13 mouse cellular contexts compared by ENCODE assay signal in the genomic region with DNA sequence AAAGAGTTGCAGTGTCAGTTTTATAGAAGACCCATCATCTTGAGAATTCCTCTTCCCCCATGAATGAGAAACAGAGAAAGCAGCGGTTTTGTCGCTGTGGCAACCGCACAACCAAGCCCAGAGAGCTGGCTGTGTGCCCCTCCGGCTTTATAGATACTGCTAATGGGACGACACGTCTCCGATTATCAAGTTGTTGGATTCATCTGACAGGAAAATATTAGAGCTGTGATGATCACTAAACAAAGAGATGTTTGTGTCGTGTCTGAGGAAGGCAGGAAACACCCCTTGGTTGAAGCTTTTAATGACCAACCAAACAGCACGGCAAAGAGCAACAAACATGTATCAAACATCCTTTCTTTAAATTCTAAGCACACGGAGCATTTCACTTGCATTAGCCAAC. TPM values are rescaled to one million over a fixed set of nuclear protein-coding genes. Genes with fewer than 3 reads are reported as not detected.
DNase-seq lines count a peak whose midpoint lies in the region; ATAC-seq and TF ChIP-seq lines count a peak whose summit lies in the region.
"Had no signal": no experiment of that assay in that cellular context is flagged by ENCODE, and none has a peak within 500 bp of the region (broad histone marks: within the 10 kb centered on the region; RNA-seq: fewer than 3 reads in every experiment).

No protein-coding gene starts in this region.

- H3K4me2 ChIP-seq in forebrain, embryonic 15.5 days (replicated peaks) = peak overlapping the region; percentile 42
- H3K4me2 ChIP-seq: liver, embryonic 13.5 days had no signal

- H3K27me3 ChIP-seq in forebrain, embryonic 15.5 days = no peaks in the 10 kb centered on the region
- H3K27me3 ChIP-seq: liver, embryonic 13.5 days had no signal

- DNase-seq in left cerebral cortex, postnatal 25 days (ENCODE audit: low spot score in 2 of 2) = peak; percentile 19 to 36
- DNase-seq in left cerebral cortex, postnatal 36 days (ENCODE audit: low spot score in 2 of 2) = no peak
- peak; percentile 36 to 64 for DNase-seq in layer of hippocampus, postnatal 10 days (ENCODE audit: low spot score in 2 of 2)
- DNase-seq in retina, postnatal 7 days (ENCODE audit: low read depth, low spot score) = peak; percentile 13
- no peak for DNase-seq in urinary bladder, postnatal 36 days (ENCODE audit: low spot score in 2 of 2)
- no peak for DNase-seq in lung, adult 2 months
- DNase-seq: cerebellum, adult 18-20 months; kidney, adult 2 months; liver, embryonic 13.5 days; spleen, adult 18-20 months; thymus, postnatal 14 days had no signal

- 2% methylated on average over 10 of the region's 10 CpGs for WGBS in forebrain, embryonic 15.5 days
- WGBS in lung, adult 2 months = 34% methylated on average over 10 of the region's 10 CpGs

- H3K9me3 ChIP-seq in forebrain, embryonic 15.5 days = no peaks in the 10 kb centered on the region
- H3K9me3 ChIP-seq: liver, embryonic 13.5 days had no signal

- 0 out of 2 replicates have a peak overlapping the region, but pooled peaks have one; percentile 17 for H3K9ac ChIP-seq in forebrain, embryonic 15.5 days (replicated peaks)
- H3K9ac ChIP-seq: liver, embryonic 13.5 days had no signal

- no peaks in the 10 kb centered on the region for H3K36me3 ChIP-seq in forebrain, embryonic 15.5 days
- H3K36me3 ChIP-seq: liver, embryonic 13.5 days had no signal

- H3K4me3 ChIP-seq in forebrain, embryonic 15.5 days = peak overlapping the region; percentile 23
- H3K4me3 ChIP-seq in lung, adult 2 months (replicated peaks; ENCODE audit: extremely low read depth, low read depth, low read length) = no peak overlapping the region
- H3K4me3 ChIP-seq: liver, embryonic 13.5 days had no signal

- no peak for TF ChIP-seq CTCF in lung, adult 2 months (IDR thresholded peaks at IDR 0.05; ENCODE audit: insufficient read depth, low read length)

- peak overlapping the region; percentile 42 for H3K27ac ChIP-seq in forebrain, embryonic 15.5 days (replicated peaks)
- H3K27ac ChIP-seq: liver, embryonic 13.5 days had no signal

- peak; percentile 72 for ATAC-seq in forebrain, embryonic 15.5 days (replicated peaks)
- ATAC-seq: activated CD4-positive, CD25-positive, alpha-beta regulatory T cell, adult 4 months had no signal

- TF ChIP-seq POLR2A in lung, adult 2 months (IDR thresholded peaks at IDR 0.05; ENCODE audit: borderline replicate concordance, extremely low read depth, low read depth, low read length) = no peak

- H3K4me1 ChIP-seq in forebrain, embryonic 15.5 days = peaks cover 16% of the 10 kb centered on the region
- H3K4me1 ChIP-seq in lung, adult 2 months (ENCODE audit: control insufficient read depth, insufficient read depth, low read length) = no peaks in the 10 kb centered on the region
- H3K4me1 ChIP-seq: liver, embryonic 13.5 days had no signal

- intact Hi-C loops in left cerebral cortex, postnatal 25 days (cut with DNase I) = no loop called here
- intact Hi-C loops in left cerebral cortex, postnatal 36 days (cut with DNase I) = no loop called here

RNA-seq across cellular contexts. Expression of a gene that starts 17.0 kb away (rescaled TPM):
- not detected for total RNA-seq in left cerebral cortex, postnatal 25 days (2021)
- total RNA-seq in left cerebral cortex, postnatal 36 days (2021) = not detected
- polyA plus RNA-seq in forebrain, embryonic 15.5 days (2015; fragmentation: Nextera tagmentation; extraction: Ambion mirVana) = not detected in 2 replicates
- not detected for total RNA-seq in layer of hippocampus, postnatal 10 days (2021)
- polyA plus RNA-seq in lung, adult 2 months (2012; rRNA removed) = not detected in 2 replicates
- polyA plus RNA-seq: activated CD4-positive, CD25-positive, alpha-beta regulatory T cell, adult 4 months; kidney, adult 2 months; liver, embryonic 13.5 days had no signal

Comparison
In these comparisons a context has a peak if more than half of its experiments do, and no peak if none do; other contexts are left out.
1. DNase-seq: peak in left cerebral cortex, postnatal 25 days (2 of 2), layer of hippocampus, postnatal 10 days (2 of 2) and retina, postnatal 7 days (single experiment); none in left cerebral cortex, postnatal 36 days (0 of 2), urinary bladder, postnatal 36 days (0 of 2) and lung, adult 2 months (single experiment).